Mouse (Mus musculus): Measurements from ENCODE around the gene Fxr2. TPM values are rescaled to one million over a fixed set of nuclear protein-coding genes. Genes with fewer than 3 reads are reported as not detected.
"Not testable (repeated sequence)": the region's sequence is repeated elsewhere in the genome, so short reads cannot be mapped to it uniquely, and the experiment has no call there.

The Fxr2 gene
- polyA plus RNA-seq, 1 experiment from 2014 or later, result 22.9 TPM

GRCm38 (mm10) chr11:69687061-69687460 lies 54.3 kb downstream of the Fxr2 start:
- Histone ChIP-seq H3K36me3 (no peaks in the 10 kb centered on the region), H3K9me3 (replicated peaks) (no peaks in the 10 kb centered on the region), H3K4me1 (replicated peaks) (peaks cover 38% of the 10 kb centered on the region), H3K27me3 (no peaks in the 10 kb centered on the region), H3K27ac (peak overlapping the region; percentile 82), H3K4me2 (peak overlapping the region; percentile 8; the same call in 1 of the 2 replicates), H3K4me3 (no peak overlapping the region), H3K9ac (no peak overlapping the region)
- ATAC-seq (replicated peaks; ENCODE audit: insufficient number of reproducible peaks, insufficient read depth, low FRiP score, low read depth), result no peak
- WGBS, result 56% methylated on average over 5 of the region's 5 CpGs

DNA sequence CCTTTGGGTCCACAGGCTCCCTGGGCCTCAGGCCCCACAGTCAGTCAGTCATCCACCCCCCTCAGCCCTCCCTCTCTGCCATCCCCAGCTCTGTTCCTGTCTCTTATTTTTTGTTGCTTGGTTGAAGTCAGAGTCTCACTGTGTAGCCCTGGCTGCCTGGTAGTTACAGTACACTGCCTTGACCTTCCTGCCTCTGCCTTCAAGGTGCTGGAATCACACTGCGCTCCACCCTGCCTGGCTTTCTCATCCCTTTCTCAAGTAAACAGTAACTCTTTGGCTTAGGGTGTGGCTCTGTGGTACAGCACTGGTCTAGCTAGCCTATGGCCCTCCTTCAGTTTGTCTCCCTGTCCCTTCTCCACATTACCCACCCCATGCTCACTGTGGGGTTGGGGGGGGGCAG lies 57.1 kb downstream of the Fxr2 start:
- Histone ChIP-seq H3K4me1 (replicated peaks) (peaks cover 28% of the 10 kb centered on the region), H3K36me3 (no peaks in the 10 kb centered on the region), H3K9ac (no peak overlapping the region), H3K4me3 (no peak overlapping the region), H3K4me2 (no peak overlapping the region), H3K9me3 (replicated peaks) (no peaks in the 10 kb centered on the region), H3K27ac (no peak overlapping the region), H3K27me3 (no peaks in the 10 kb centered on the region)
- no peak for ATAC-seq (replicated peaks; ENCODE audit: insufficient number of reproducible peaks, insufficient read depth, low FRiP score, low read depth)
- WGBS, result 97% methylated on average over 1 of the region's 1 CpGs

DNA sequence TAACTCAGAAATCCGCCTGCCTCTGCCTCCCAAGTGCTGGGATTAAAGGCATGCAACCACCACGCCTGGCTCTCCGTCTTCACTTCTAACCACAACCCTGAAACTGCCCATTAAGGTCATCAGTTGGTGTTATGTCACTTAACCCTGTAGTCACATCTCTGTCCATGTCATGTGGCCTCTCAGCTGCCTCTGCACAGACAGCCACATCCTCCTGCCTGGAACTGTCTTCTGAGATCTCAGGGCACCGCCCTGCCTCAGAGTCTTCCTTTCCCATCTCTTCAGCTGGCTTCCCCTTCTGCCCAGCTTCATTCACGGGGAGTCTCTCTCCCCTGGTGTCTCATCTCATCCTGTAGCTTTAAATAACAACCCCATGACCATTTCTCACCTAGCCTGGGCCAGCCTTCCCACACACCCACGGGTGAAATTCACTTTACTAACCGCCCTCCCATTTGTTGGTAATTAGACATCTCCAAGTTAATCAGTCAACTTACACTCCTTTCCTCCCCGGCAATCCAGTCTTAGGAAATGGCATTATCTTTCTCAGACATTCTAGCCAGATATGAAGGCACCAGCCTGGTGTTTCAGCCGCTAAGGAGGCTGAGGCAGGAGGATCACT lies 59.5 kb downstream of the Fxr2 start:
- 70% methylated on average over 9 of the region's 9 CpGs for WGBS
- Histone ChIP-seq H3K27me3 (no peaks in the 10 kb centered on the region), H3K4me3 (no peak overlapping the region), H3K27ac (no peak overlapping the region), H3K9me3 (replicated peaks) (no peaks in the 10 kb centered on the region), H3K4me2 (no peak overlapping the region), H3K36me3 (no peaks in the 10 kb centered on the region), H3K9ac (no peak overlapping the region), H3K4me1 (replicated peaks) (peaks cover 13% of the 10 kb centered on the region)
- ATAC-seq (replicated peaks; ENCODE audit: insufficient number of reproducible peaks, insufficient read depth, low FRiP score, low read depth), result no peak

DNA sequence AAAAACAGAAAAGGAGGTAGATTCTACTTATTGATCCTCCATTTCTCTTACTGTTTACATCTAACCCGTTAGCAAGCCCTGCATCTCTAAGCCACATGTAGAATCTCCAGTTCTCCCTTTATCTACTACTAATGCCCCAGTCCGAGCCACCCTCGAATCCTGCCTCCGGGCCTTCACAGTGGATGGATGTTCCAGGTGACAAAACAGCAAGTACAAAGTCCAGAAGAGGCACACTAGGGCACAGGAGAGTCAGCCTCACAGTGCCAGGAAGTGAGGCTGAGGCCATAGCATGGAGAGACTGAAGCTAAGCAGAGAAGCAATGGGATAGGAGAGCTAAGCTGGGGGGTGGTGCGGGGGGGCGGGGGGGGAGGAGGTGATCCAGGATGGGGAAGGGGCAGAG lies 60.1 kb downstream of the Fxr2 start:
- 86% methylated on average over 6 of the region's 6 CpGs for WGBS
- Histone ChIP-seq H3K9me3 (replicated peaks) (no peaks in the 10 kb centered on the region), H3K4me1 (replicated peaks) (peaks cover 13% of the 10 kb centered on the region), H3K27ac (no peak overlapping the region), H3K27me3 (no peaks in the 10 kb centered on the region), H3K4me2 (no peak overlapping the region), H3K9ac (no peak overlapping the region), H3K36me3 (no peaks in the 10 kb centered on the region), H3K4me3 (no peak overlapping the region)
- no peak for ATAC-seq (replicated peaks; ENCODE audit: insufficient number of reproducible peaks, insufficient read depth, low FRiP score, low read depth)

- Histone ChIP-seq H3K27ac (no peak overlapping the region), H3K9me3 (replicated peaks) (no peaks in the 10 kb centered on the region), H3K4me2 (no peak overlapping the region), H3K9ac (no peak overlapping the region), H3K36me3 (no peaks in the 10 kb centered on the region), H3K4me1 (replicated peaks) (peaks cover 13% of the 10 kb centered on the region), H3K4me3 (no peak overlapping the region), H3K27me3 (no peaks in the 10 kb centered on the region)
- ATAC-seq (replicated peaks; ENCODE audit: insufficient number of reproducible peaks, insufficient read depth, low FRiP score, low read depth), result no peak
- WGBS, result 44% methylated on average over 11 of the region's 11 CpGs
These were observed 60.7 kb downstream of the Fxr2 start for GRCm38 (mm10) chr11:69693421-69693965.

DNA sequence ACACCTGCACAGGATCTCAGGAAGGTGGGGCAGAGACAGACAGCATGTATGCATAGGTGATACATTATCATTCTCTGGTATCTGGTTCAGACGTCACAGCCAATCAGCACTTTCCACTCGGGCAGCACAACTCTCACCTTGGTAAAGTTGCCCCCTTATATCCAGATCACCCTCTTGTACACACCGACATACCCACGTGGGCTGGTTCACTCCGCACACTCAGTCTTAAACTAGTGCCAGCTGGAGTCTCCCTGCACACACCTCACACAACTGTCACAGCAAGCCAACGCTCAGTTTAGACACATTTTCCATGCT lies 62.2 kb downstream of the Fxr2 start:
- Histone ChIP-seq H3K27me3 (no peaks in the 10 kb centered on the region), H3K27ac (peak overlapping the region; percentile 73; the same call in 1 of the 2 replicates), H3K36me3 (no peaks in the 10 kb centered on the region), H3K4me3 (peak overlapping the region; percentile 59), H3K9me3 (replicated peaks) (no peaks in the 10 kb centered on the region), H3K4me2 (peak overlapping the region; percentile 90), H3K9ac (peak overlapping the region; percentile 69), H3K4me1 (replicated peaks) (peaks cover 19% of the 10 kb centered on the region)
- ATAC-seq (replicated peaks; ENCODE audit: insufficient number of reproducible peaks, insufficient read depth, low FRiP score, low read depth), result no peak
- WGBS, result 29% methylated on average over 6 of the region's 6 CpGs

DNA sequence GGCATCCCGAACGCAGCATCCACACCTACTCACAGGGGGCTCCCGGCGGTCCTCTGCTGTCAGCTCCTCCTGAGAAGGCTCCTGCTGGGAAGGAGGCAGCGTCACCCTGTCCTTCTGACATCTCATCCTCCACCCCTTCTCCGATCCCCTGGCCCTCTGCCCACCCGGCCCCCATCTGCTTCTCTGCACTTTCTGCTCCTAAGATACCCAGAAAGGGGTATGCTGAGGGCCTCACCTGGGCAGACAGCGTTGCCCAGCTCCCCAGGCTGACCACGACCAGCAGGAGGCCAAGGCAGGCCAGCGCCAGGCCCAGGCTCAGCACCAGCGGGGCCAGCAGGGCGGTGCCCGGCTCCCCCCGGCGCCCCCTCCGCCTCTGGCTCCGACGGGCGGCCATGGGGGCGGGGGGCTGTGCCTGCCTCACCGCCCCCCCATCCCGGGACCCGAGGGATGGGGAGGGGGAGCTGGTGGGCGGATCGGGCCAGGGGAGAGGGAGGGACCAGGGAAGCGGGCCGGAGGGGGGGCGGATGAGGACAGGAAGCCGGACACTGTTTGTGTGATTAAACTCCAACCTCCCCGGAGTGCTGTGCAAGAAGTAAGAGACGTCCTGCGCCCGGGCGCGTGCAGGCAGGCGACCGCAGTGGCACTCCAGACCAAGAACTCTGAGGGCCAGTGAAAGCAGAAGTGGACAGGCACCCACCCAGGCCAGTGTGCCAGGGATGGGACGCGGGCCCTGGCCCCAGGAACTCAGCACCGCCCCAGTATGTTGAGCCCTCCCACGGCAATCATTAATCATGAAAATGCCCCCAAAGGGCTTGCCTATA lies 62.8 kb downstream of the Fxr2 start, which contains the start of the genes Tnfsf12 and Tnfsfm13:
Tnfsf12 (minus strand) TSS at position 489 of the 821 bp plus-strand sequence.
Tnfsfm13 (minus strand) TSS at position 738 of the 821 bp plus-strand sequence.
- H3K27ac ChIP-seq, result peak within 1 kb of the TSS; percentile 73
- H3K9me3 ChIP-seq (replicated peaks), result no peaks in the 10 kb centered on the region
- H3K9ac ChIP-seq, result peak within 1 kb of the TSS; percentile 69
- 2% methylated on average over 41 of the region's 41 CpGs for WGBS
- H3K4me3 ChIP-seq, result peak within 1 kb of the TSS; percentile 59
- peak; percentile 78 for ATAC-seq (replicated peaks; ENCODE audit: insufficient number of reproducible peaks, insufficient read depth, low FRiP score, low read depth)
- H3K4me2 ChIP-seq, result peak within 1 kb of the TSS; percentile 90
- no peaks in the 10 kb centered on the region for H3K36me3 ChIP-seq
- no peaks in the 10 kb centered on the region for H3K27me3 ChIP-seq
- H3K4me1 ChIP-seq (replicated peaks), result peaks cover 19% of the 10 kb centered on the region

- Histone ChIP-seq H3K36me3 (no peaks in the 10 kb centered on the region), H3K9ac (no peak overlapping the region), H3K27ac (no peak overlapping the region), H3K4me3 (no peak overlapping the region), H3K4me1 (replicated peaks) (peaks cover 19% of the 10 kb centered on the region), H3K9me3 (replicated peaks) (no peaks in the 10 kb centered on the region), H3K4me2 (no peak overlapping the region), H3K27me3 (no peaks in the 10 kb centered on the region)
- WGBS, result 81% methylated on average over 3 of the region's 3 CpGs
- ATAC-seq (replicated peaks; ENCODE audit: insufficient number of reproducible peaks, insufficient read depth, low FRiP score, low read depth), result no peak
These were observed 64.6 kb downstream of the Fxr2 start for GRCm38 (mm10) chr11:69697396-69697795.

- WGBS, result 65% methylated on average over 5 of the region's 5 CpGs
- no peaks in the 10 kb centered on the region for H3K36me3 ChIP-seq
These were observed 65.8 kb downstream of the Fxr2 start for GRCm38 (mm10) chr11:69698574-69698973.

GRCm38 (mm10) chr11:69699595-69699994 lies 66.8 kb downstream of the Fxr2 start:
- Histone ChIP-seq H3K27ac (no peak overlapping the region), H3K4me2 (no peak overlapping the region), H3K27me3 (no peaks in the 10 kb centered on the region), H3K4me3 (no peak overlapping the region), H3K9me3 (replicated peaks) (no peaks in the 10 kb centered on the region), H3K9ac (no peak overlapping the region), H3K4me1 (replicated peaks) (peaks cover 15% of the 10 kb centered on the region), H3K36me3 (no peaks in the 10 kb centered on the region)
- no peak for ATAC-seq (replicated peaks; ENCODE audit: insufficient number of reproducible peaks, insufficient read depth, low FRiP score, low read depth)
- 20% methylated on average over 1 of the region's 1 CpGs for WGBS

More at GRCm38 (mm10) chr11:69698574-69698973, 65.8 kb downstream of the Fxr2 start:
- no peaks in the 10 kb centered on the region for H3K27me3 ChIP-seq
- H3K4me2 ChIP-seq, result no peak overlapping the region
- no peak overlapping the region for H3K27ac ChIP-seq
- no peak overlapping the region for H3K4me3 ChIP-seq
- no peak overlapping the region for H3K9ac ChIP-seq
- ATAC-seq (replicated peaks; ENCODE audit: insufficient number of reproducible peaks, insufficient read depth, low FRiP score, low read depth), result no peak
- peaks cover 15% of the 10 kb centered on the region for H3K4me1 ChIP-seq (replicated peaks)
- H3K9me3 ChIP-seq (replicated peaks), result no peaks in the 10 kb centered on the region

GRCm38 (mm10) chr11:69702886-69703285 lies 70.1 kb downstream of the Fxr2 start:
- ATAC-seq (replicated peaks; ENCODE audit: insufficient number of reproducible peaks, insufficient read depth, low FRiP score, low read depth); H3K9me3 ChIP-seq (replicated peaks); H3K4me3 ChIP-seq; H3K27me3 ChIP-seq; H3K4me2 ChIP-seq; H3K27ac ChIP-seq; H3K9ac ChIP-seq; H3K36me3 ChIP-seq: not testable (repeated sequence)
- 94% methylated on average over 10 of the region's 10 CpGs for WGBS
- peaks cover 10% of the 10 kb centered on the region for H3K4me1 ChIP-seq (replicated peaks)

Measured in heart, embryonic 15.5 days (tissue).